Comparison of ENCODE assay signal across 8 mouse cellular contexts in genomic region chr17:26414184-26414522, GRCm38 (mm10). TPM values are rescaled to one million over a fixed set of nuclear protein-coding genes. Genes with fewer than 3 reads are reported as not detected.
DNase-seq lines count a peak whose midpoint lies in the region; ATAC-seq lines count a peak whose summit lies in the region.

No protein-coding gene starts in this region.

- no peaks in the 10 kb centered on the region for H3K9me3 ChIP-seq in heart, embryonic 10.5 days
- no peaks in the 10 kb centered on the region for H3K9me3 ChIP-seq in liver, embryonic 13.5 days (replicated peaks)

- peaks cover 6% of the 10 kb centered on the region; the same call in 1 of the 2 replicates for H3K36me3 ChIP-seq in heart, embryonic 10.5 days
- H3K36me3 ChIP-seq in liver, embryonic 13.5 days = no peaks in the 10 kb centered on the region

- peak overlapping the region; percentile 82 for H3K4me2 ChIP-seq in liver, embryonic 13.5 days

- peak; percentile 31; the same call in 1 of the 2 replicates for ATAC-seq in liver, embryonic 13.5 days (ENCODE audit: low read depth)

- peaks cover 46% of the 10 kb centered on the region for H3K4me1 ChIP-seq in heart, embryonic 10.5 days
- H3K4me1 ChIP-seq in liver, embryonic 13.5 days (replicated peaks) = peaks cover 29% of the 10 kb centered on the region

- H3K9ac ChIP-seq in liver, embryonic 13.5 days = no peak overlapping the region

- H3K4me3 ChIP-seq in heart, embryonic 10.5 days = peak overlapping the region; percentile 89
- peak overlapping the region; percentile 63 for H3K4me3 ChIP-seq in liver, embryonic 13.5 days (replicated peaks)

- 7% methylated on average over 5 of the region's 5 CpGs for WGBS in heart, embryonic 10.5 days
- WGBS in liver, embryonic 13.5 days (ENCODE audit: insufficient replicate concordance) = 15% methylated on average over 5 of the region's 5 CpGs

- no peak for DNase-seq in heart, embryonic 10.5 days (ENCODE audit: low spot score)
- no peak for DNase-seq in heart, postnatal 4 days
- peak; percentile 17 for DNase-seq in thymus, postnatal 25 days
- DNase-seq in thymus, postnatal 0 days (ENCODE audit: low spot score) = no peak
- DNase-seq in liver, embryonic 13.5 days = no peak
- no peak for DNase-seq in adipocyte (ENCODE audit: low spot score)
- no peak for DNase-seq in urinary bladder, postnatal 25 days (ENCODE audit: low spot score)
- no peak for DNase-seq in gastrocnemius, postnatal 4 days (ENCODE audit: low spot score in 2 of 2)

- H3K27me3 ChIP-seq in heart, embryonic 10.5 days (ENCODE audit: insufficient read depth, poor library complexity, severe bottlenecking) = peaks cover 66% of the 10 kb centered on the region
- peaks cover 86% of the 10 kb centered on the region for H3K27me3 ChIP-seq in liver, embryonic 13.5 days

- peak overlapping the region; percentile 89 for H3K27ac ChIP-seq in heart, embryonic 10.5 days
- H3K27ac ChIP-seq in liver, embryonic 13.5 days = no peak overlapping the region

RNA-seq across cellular contexts. Expression of gene Neurl1b, which starts 0.5 kb away (rescaled TPM):
- polyA plus RNA-seq in heart, embryonic 10.5 days (2016; fragmentation: Nextera tagmentation; extraction: Ambion mirVana) = 1.3 and 1.8 TPM in 2 replicates
- total RNA-seq in heart, postnatal 4 days (2021) = 10 to 100 TPM; 81.4 to 87.9 TPM
- polyA plus RNA-seq in thymus, postnatal 0 days (2015; fragmentation: Nextera tagmentation; extraction: Ambion mirVana) = 0.39 and 1.3 TPM in 2 replicates
- 0.03 and 0.06 TPM in 2 replicates for polyA plus RNA-seq in liver, embryonic 13.5 days (2015; fragmentation: Nextera tagmentation; extraction: Ambion mirVana)
- 10 to 100 TPM; 16.8 to 17.2 TPM for total RNA-seq in gastrocnemius, postnatal 4 days (2021)
